21 mouse cellular contexts compared by ENCODE assay signal in genomic region chr12:102713153-102713865, GRCm38 (mm10). TPM values are rescaled to one million over a fixed set of nuclear protein-coding genes. Genes with fewer than 3 reads are reported as not detected.
A peak's percentile ranks its signal among the peaks of the same experiment; 100 is the strongest.
DNase-seq lines count a peak whose midpoint lies in the region; ATAC-seq and TF ChIP-seq lines count a peak whose summit lies in the region.
"Had no signal": no experiment of that assay in that cellular context is flagged by ENCODE, and none has a peak within 500 bp of the region (broad histone marks: within the 10 kb centered on the region; RNA-seq: fewer than 3 reads in every experiment).

No protein-coding gene starts in this region.

- intact Hi-C loops in heart, postnatal 25 days (cut with DNase I): no loop called here

- TF ChIP-seq POLR2A in spleen, adult 2 months (IDR thresholded peaks at IDR 0.05; ENCODE audit: low read depth, low read length): no peak

- 56% methylated on average over 20 of the region's 20 CpGs for WGBS in heart, embryonic 16.5 days
- 34% methylated on average over 20 of the region's 20 CpGs for WGBS in spleen, adult 2 months
- 43% methylated on average over 20 of the region's 20 CpGs for WGBS in liver, postnatal 0 days (ENCODE audit: insufficient replicate concordance)

- TF ChIP-seq CTCF in spleen, adult 2 months (IDR thresholded peaks at IDR 0.05; ENCODE audit: extremely low read depth, insufficient read depth, insufficient read length, insufficient replicate concordance): no peak
- TF ChIP-seq CTCF in liver, postnatal 0 days (IDR thresholded peaks at IDR 0.05; ENCODE audit: low read depth): no peak

- 0 out of 2 replicates have a peak, but pooled peaks cover 2% of the 10 kb centered on the region for H3K4me1 ChIP-seq in heart, embryonic 16.5 days (ENCODE audit: control insufficient read depth, insufficient read depth, low read length)
- H3K4me1 ChIP-seq in spleen, adult 2 months (ENCODE audit: control insufficient read depth, insufficient read depth, insufficient read length): peaks cover 5% of the 10 kb centered on the region; the same call in 1 of the 2 replicates
- H3K4me1 ChIP-seq in liver, postnatal 0 days (ENCODE audit: insufficient read depth): peaks cover 8% of the 10 kb centered on the region; the same call in 1 of the 2 replicates
- H3K4me1 ChIP-seq: forebrain, embryonic 13.5 days; midbrain, embryonic 13.5 days had no signal

- no peak for DNase-seq in heart, postnatal 25 days (ENCODE audit: low spot score)
- DNase-seq in spleen, adult 2 months (ENCODE audit: low read depth in 1 of 2, low spot score in 2 of 2): no peak
- no peak for DNase-seq in spleen, adult 12 weeks (ENCODE audit: low spot score)
- DNase-seq in liver, postnatal 0 days: no peak
- DNase-seq in MN1 (ENCODE audit: low spot score): no peak
- DNase-seq in right cerebral cortex, postnatal 10 days (ENCODE audit: low spot score in 2 of 2): no peak
- DNase-seq in lung, adult 18-20 months: no peak
- DNase-seq: adrenal gland, postnatal 36 days; lung, postnatal 10 days had no signal

- TF ChIP-seq EP300 in liver, postnatal 0 days (IDR thresholded peaks at IDR 0.05; ENCODE audit: low read depth): no peak

- peak overlapping the region; percentile 24 for H3K4me2 ChIP-seq in heart, embryonic 16.5 days (ENCODE audit: low read depth, low read length)
- H3K4me2 ChIP-seq in liver, postnatal 0 days (ENCODE audit: low read depth, low read length): peak overlapping the region; percentile 47
- H3K4me2 ChIP-seq: embryonic facial prominence, embryonic 15.5 days; forebrain, embryonic 13.5 days; kidney, embryonic 15.5 days; midbrain, embryonic 13.5 days had no signal

- ATAC-seq in heart, embryonic 16.5 days (replicated peaks; ENCODE audit: extremely low read depth, insufficient read depth, low FRiP score): no peak
- ATAC-seq in liver, postnatal 0 days: peak; percentile 21; the same call in 1 of the 2 replicates
- ATAC-seq: forebrain, embryonic 13.5 days; inflammation-experienced regulatory T-cells, adult 6 months; midbrain, embryonic 13.5 days had no signal

- H3K36me3 ChIP-seq in heart, embryonic 16.5 days (ENCODE audit: control insufficient read depth, insufficient read depth): no peaks in the 10 kb centered on the region
- H3K36me3 ChIP-seq in spleen, adult 2 months (ENCODE audit: control insufficient read depth, insufficient read depth, low read length): no peaks in the 10 kb centered on the region
- H3K36me3 ChIP-seq in liver, postnatal 0 days (replicated peaks; ENCODE audit: insufficient read depth, low read length): no peaks in the 10 kb centered on the region
- H3K36me3 ChIP-seq: embryonic facial prominence, embryonic 15.5 days; kidney, embryonic 15.5 days; midbrain, embryonic 13.5 days had no signal

- H3K4me3 ChIP-seq in heart, embryonic 16.5 days (ENCODE audit: low read length): no peak overlapping the region
- no peak overlapping the region; the same call in 1 of the 2 replicates for H3K4me3 ChIP-seq in spleen, adult 2 months (ENCODE audit: extremely low read depth, insufficient read depth, insufficient read length)
- no peak overlapping the region for H3K4me3 ChIP-seq in liver, postnatal 0 days (ENCODE audit: low read depth, low read length)
- H3K4me3 ChIP-seq: embryonic facial prominence, embryonic 15.5 days; forebrain, embryonic 13.5 days; kidney, embryonic 15.5 days; layer of hippocampus, adult 2 months; midbrain, embryonic 13.5 days had no signal

- H3K9ac ChIP-seq in heart, embryonic 16.5 days (ENCODE audit: low read length): no peak overlapping the region
- no peak overlapping the region for H3K9ac ChIP-seq in liver, postnatal 0 days (replicated peaks)
- H3K9ac ChIP-seq: embryonic facial prominence, embryonic 15.5 days; forebrain, embryonic 13.5 days; kidney, embryonic 15.5 days; midbrain, embryonic 13.5 days had no signal

- H3K27ac ChIP-seq in heart, embryonic 16.5 days (ENCODE audit: low read length): no peak overlapping the region
- H3K27ac ChIP-seq in spleen, adult 2 months (ENCODE audit: insufficient read depth, low read length): peak overlapping the region; percentile 71
- peak overlapping the region; percentile 29; the same call in 1 of the 2 replicates for H3K27ac ChIP-seq in liver, postnatal 0 days (ENCODE audit: low read depth)
- H3K27ac ChIP-seq: embryonic facial prominence, embryonic 15.5 days; forebrain, embryonic 13.5 days; kidney, embryonic 15.5 days; layer of hippocampus, adult 2 months; midbrain, embryonic 13.5 days had no signal

- H3K9me3 ChIP-seq in heart, embryonic 16.5 days (replicated peaks; ENCODE audit: control insufficient read depth, low read length): no peaks in the 10 kb centered on the region
- no peaks in the 10 kb centered on the region for H3K9me3 ChIP-seq in liver, postnatal 0 days (ENCODE audit: low read length)
- H3K9me3 ChIP-seq: embryonic facial prominence, embryonic 15.5 days; forebrain, embryonic 13.5 days; kidney, embryonic 15.5 days; midbrain, embryonic 13.5 days had no signal

- H3K27me3 ChIP-seq in heart, embryonic 16.5 days (ENCODE audit: control insufficient read depth, insufficient read depth, low read length): no peaks in the 10 kb centered on the region
- no peaks in the 10 kb centered on the region for H3K27me3 ChIP-seq in spleen, adult 2 months (ENCODE audit: control insufficient read depth, insufficient read depth, low read length)
- no peaks in the 10 kb centered on the region for H3K27me3 ChIP-seq in liver, postnatal 0 days (ENCODE audit: insufficient read depth, low read length)
- H3K27me3 ChIP-seq: embryonic facial prominence, embryonic 15.5 days; forebrain, embryonic 13.5 days; kidney, embryonic 15.5 days; midbrain, embryonic 13.5 days had no signal

RNA-seq across cellular contexts. Expression of gene Itpk1, which starts 8.6 kb away (rescaled TPM):
- polyA plus RNA-seq in heart, embryonic 16.5 days (2015; fragmentation: Nextera tagmentation; extraction: Ambion mirVana): 7.2 and 8.8 TPM in 2 replicates
- 1 to 10 TPM; 8.3 to 8.9 TPM for total RNA-seq in heart, postnatal 25 days (2021)
- 21.1 and 22.2 TPM in 2 replicates for polyA plus RNA-seq in spleen, adult 2 months (2012; rRNA removed)
- 3.6 TPM in 2 replicates for polyA plus RNA-seq in liver, postnatal 0 days (2015; fragmentation: Nextera tagmentation; extraction: Ambion mirVana)

RNA-seq across cellular contexts. Expression of gene Moap1, which starts 30.2 kb away (rescaled TPM):
- 19.0 and 19.5 TPM in 2 replicates for polyA plus RNA-seq in heart, embryonic 16.5 days (2015; fragmentation: Nextera tagmentation; extraction: Ambion mirVana)
- total RNA-seq in heart, postnatal 25 days (2021): 1 to 10 TPM; 7.3 to 7.9 TPM
- polyA plus RNA-seq in spleen, adult 2 months (2012; rRNA removed): 0.32 and 0.40 TPM in 2 replicates
- 4.2 and 4.9 TPM in 2 replicates for polyA plus RNA-seq in liver, postnatal 0 days (2015; fragmentation: Nextera tagmentation; extraction: Ambion mirVana)

RNA-seq across cellular contexts. Expression of gene Tmem251, which starts 30.3 kb away (rescaled TPM):
- polyA plus RNA-seq in heart, embryonic 16.5 days (2015; fragmentation: Nextera tagmentation; extraction: Ambion mirVana): 7.7 and 8.3 TPM in 2 replicates
- 1 to 10 TPM; 3.3 to 3.9 TPM for total RNA-seq in heart, postnatal 25 days (2021)
- 1.8 and 2.6 TPM in 2 replicates for polyA plus RNA-seq in spleen, adult 2 months (2012; rRNA removed)
- polyA plus RNA-seq in liver, postnatal 0 days (2015; fragmentation: Nextera tagmentation; extraction: Ambion mirVana): 5.6 and 5.8 TPM in 2 replicates

RNA-seq across cellular contexts. Expression of gene Gm28051, which starts 44.3 kb away (rescaled TPM):
- not detected in 2 replicates for polyA plus RNA-seq in heart, embryonic 16.5 days (2015; fragmentation: Nextera tagmentation; extraction: Ambion mirVana)
- not detected for total RNA-seq in heart, postnatal 25 days (2021)
- not detected in 2 replicates for polyA plus RNA-seq in spleen, adult 2 months (2012; rRNA removed)
- polyA plus RNA-seq in liver, postnatal 0 days (2015; fragmentation: Nextera tagmentation; extraction: Ambion mirVana): not detected in 2 replicates
- total RNA-seq: adrenal gland, postnatal 36 days; hematopoietic stem cell, adult 5-6 weeks; layer of hippocampus, adult 2 months; left cerebral cortex, adult 18-20 months; liver, adult 2 months; MEL had no signal
- polyA plus RNA-seq: cortical plate, adult 2 months; embryonic facial prominence, embryonic 15.5 days; forebrain, embryonic 13.5 days; inflammation-experienced regulatory T-cells, adult 6 months; kidney, embryonic 15.5 days; liver, adult 2 months; midbrain, embryonic 13.5 days had no signal

RNA-seq across cellular contexts. Expression of gene Gon7, which starts 44.3 kb away (rescaled TPM):
- 20.0 and 27.2 TPM in 2 replicates for polyA plus RNA-seq in heart, embryonic 16.5 days (2015; fragmentation: Nextera tagmentation; extraction: Ambion mirVana)
- 10 to 100 TPM; 10.8 to 11.7 TPM for total RNA-seq in heart, postnatal 25 days (2021)
- 11.3 and 13.7 TPM in 2 replicates for polyA plus RNA-seq in spleen, adult 2 months (2012; rRNA removed)
- polyA plus RNA-seq in liver, postnatal 0 days (2015; fragmentation: Nextera tagmentation; extraction: Ambion mirVana): 10.8 and 13.0 TPM in 2 replicates
